Mouse (Mus musculus): ENCODE data around the gene Fam186b.

The Fam186b gene

DNA sequence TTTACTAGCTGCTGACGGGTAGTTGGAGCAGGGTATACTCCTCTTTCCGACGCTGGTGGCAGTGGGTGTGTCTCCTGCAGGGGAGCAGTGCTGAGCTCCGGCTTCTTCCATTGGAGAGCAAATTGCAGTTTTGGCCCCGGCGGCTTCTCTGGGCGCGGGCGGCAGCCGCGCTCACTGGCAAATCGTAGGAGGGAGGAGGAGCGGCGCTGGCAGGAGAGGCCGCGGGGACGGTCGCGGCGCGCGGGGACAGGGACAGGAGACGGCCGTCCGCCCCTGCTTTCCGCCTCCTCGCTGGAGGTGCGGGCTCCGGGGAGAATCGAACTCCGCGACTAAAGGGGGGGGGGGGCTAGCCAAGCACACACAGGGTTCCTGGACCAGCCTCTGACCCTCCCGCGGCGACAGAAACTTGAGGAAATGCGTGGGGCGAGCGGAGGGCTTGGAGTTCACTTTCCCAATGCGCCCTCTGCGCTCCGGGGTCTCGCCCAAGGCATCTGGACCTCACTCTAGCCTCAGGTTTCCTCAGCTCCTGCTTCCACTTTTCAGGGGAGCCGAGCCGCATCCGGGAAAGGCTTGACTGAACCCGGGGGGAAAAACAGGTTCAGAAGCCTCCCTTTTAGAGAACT, 72.0 kb downstream of the Fam186b start:
- DNase-seq (ENCODE audit: low spot score), result peak; percentile 38

DNA sequence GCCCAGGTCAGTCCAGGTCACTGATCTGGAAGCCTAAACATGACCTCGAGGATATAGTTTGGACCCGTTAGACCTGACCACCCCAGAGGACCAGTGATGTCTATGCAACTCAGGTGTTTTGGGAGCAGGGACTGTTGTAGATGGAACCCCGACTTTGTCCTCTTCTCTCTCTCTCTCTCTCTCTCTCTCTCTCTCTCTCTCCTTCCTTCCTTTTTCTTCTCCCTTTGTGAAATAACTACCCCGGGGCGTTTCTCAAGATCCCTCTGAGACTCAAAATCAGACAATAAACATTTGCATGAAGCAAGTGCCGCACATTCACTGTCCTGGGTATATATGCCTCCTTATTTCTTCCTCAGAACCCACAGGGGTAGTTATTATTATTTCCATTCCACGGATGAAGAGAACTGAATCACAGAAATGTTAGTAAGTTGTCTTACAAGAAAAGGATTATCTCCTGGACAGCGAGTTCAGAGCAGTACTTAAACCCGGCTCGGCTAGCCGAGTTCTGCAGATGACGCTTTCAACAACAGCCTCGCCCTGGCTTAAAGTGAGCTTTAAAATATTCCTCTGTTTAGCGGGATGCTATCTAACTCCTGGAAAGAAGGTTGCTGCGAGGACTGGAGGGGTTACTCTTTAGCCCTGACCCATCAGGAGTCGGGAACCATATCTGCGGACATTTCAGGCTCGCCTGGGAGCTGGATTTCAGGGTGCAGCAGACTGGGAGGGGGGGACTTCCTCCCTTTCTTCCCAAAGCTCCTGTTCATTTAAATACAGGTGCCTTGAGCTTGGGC, 72.7 kb downstream of the Fam186b start:
- no peak for DNase-seq (ENCODE audit: low spot score)

DNA sequence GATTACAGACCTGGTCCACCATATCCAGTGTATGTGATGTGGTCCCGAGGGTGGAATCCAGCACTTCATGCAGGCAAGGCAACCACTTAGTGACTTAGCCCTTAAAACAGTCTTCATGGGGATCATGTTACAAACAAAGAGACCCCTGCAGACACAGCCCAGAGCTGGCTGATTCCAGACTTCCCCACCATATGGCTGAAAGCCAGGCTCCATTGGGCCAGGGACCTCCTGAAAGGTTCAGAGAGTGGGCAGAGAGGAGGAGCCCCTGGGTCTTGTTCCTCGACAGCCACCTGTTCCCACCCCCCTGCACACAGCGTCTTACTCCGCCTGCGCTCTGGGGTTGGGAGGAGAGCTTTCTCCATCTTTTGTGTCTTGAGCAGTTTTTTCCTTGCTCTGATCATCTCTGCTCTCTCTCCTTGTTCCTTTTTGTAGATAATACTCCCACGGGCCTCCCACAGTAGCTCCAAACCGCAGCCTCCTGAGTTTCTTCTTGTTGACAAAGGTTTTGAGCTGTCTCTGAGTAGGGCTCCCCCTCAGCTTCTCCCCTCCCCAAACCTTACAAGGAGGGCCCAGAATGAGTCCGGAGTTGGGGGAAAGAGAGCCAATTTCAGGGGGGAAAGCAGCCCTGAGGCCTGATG, 74.3 kb downstream of the Fam186b start:
- DNase-seq (ENCODE audit: low spot score), result no peak
